Mouse (Mus musculus) neural tube, embryonic 12.5 days (tissue): Measurements from ENCODE around the gene Rnf4. TPM values are rescaled to one million over a fixed set of nuclear protein-coding genes. Genes with fewer than 3 reads are reported as not detected.

Source experiments
- ATAC-seq: fragments of 200-750 bp; cut with Nextera tagmentation; 2 replicates; pipeline ENCODE4 v1.8.0; 2017; ENCODE audit warnings: low read depth, mild to moderate bottlenecking, moderate TSS enrichment, moderate library complexity; ENCODE audit not compliant: low FRiP score
- H3K27ac ChIP-seq: fragments of 300-500 bp; sonication (generic); 2 replicates; pipeline ENCODE4 v1.5.1; 2016
- H3K27me3 ChIP-seq: fragments of 300-500 bp; sonication (generic); replicated peaks from 2 replicates; pipeline ENCODE4 v1.6.1; 2016; ENCODE audit warnings: mild to moderate bottlenecking
- H3K36me3 ChIP-seq: fragments of 300-500 bp; sonication (generic); 2 replicates; pipeline ENCODE4 v1.6.1; 2016; ENCODE audit warnings: mild to moderate bottlenecking
- H3K4me1 ChIP-seq: fragments of 300-500 bp; sonication (generic); 2 replicates; pipeline ENCODE4 v1.6.1; 2016
- H3K4me2 ChIP-seq: fragments of 300-500 bp; sonication (generic); replicated peaks from 2 replicates; pipeline ENCODE4 v1.6.1; 2016; ENCODE audit warnings: mild to moderate bottlenecking
- H3K4me3 ChIP-seq: fragments of 300-500 bp; sonication (generic); 2 replicates; pipeline ENCODE4 v1.5.1; 2016
- H3K9ac ChIP-seq: fragments of 300-500 bp; sonication (generic); 2 replicates; pipeline ENCODE4 v1.6.1; 2016; ENCODE audit warnings: mild to moderate bottlenecking
- H3K9me3 ChIP-seq: fragments of 300-500 bp; sonication (generic); 2 replicates; pipeline ENCODE4 v1.6.1; 2016; ENCODE audit warnings: mild to moderate bottlenecking
- WGBS: fragments of 180-500 bp; shearing (Covaris S2); methylation state at CpG from one replicate; pipeline ENCODE4 v1.1.7; 2016; 5-methylcytosine and 5-hydroxymethylcytosine counted together
- polyA plus RNA-seq: library from polyadenylated mRNA; unstranded; fragments of >200 nt; fragmentation: Nextera tagmentation; extraction: Ambion mirVana; gene quantifications from 2 replicates; pipeline ENCODE4 v1.2.1, GENCODE M21; 2016

Gene Rnf4
- polyA plus RNA-seq, 1 experiment from 2014 or later = 159 TPM

- Histone ChIP-seq H3K27ac (no peak overlapping the region), H3K36me3 (no peaks in the 10 kb centered on the region), H3K9ac (no peak overlapping the region), H3K9me3 (no peaks in the 10 kb centered on the region), H3K27me3 (no peaks in the 10 kb centered on the region), H3K4me3 (no peak overlapping the region), H3K4me2 (no peak overlapping the region), H3K4me1 (no peaks in the 10 kb centered on the region)
- ATAC-seq = no peak
- 94% methylated on average over 8 of the region's 8 CpGs for WGBS
Measured at GRCm38 (mm10) chr5:34393251-34393650, 57.2 kb downstream of the Rnf4 start.

- Histone ChIP-seq H3K4me1 (no peaks in the 10 kb centered on the region), H3K4me3 (no peak overlapping the region), H3K9me3 (no peaks in the 10 kb centered on the region), H3K9ac (no peak overlapping the region), H3K4me2 (no peak overlapping the region), H3K27me3 (no peaks in the 10 kb centered on the region), H3K27ac (no peak overlapping the region), H3K36me3 (no peaks in the 10 kb centered on the region)
- no peak for ATAC-seq
- 100% methylated on average over 1 of the region's 1 CpGs for WGBS
Measured at GRCm38 (mm10) chr5:34395347-34395746, 59.3 kb downstream of the Rnf4 start.

- Histone ChIP-seq H3K4me1 (no peaks in the 10 kb centered on the region), H3K36me3 (no peaks in the 10 kb centered on the region), H3K27me3 (no peaks in the 10 kb centered on the region), H3K9me3 (no peaks in the 10 kb centered on the region), H3K4me3 (no peak overlapping the region), H3K4me2 (no peak overlapping the region), H3K27ac (no peak overlapping the region), H3K9ac (no peak overlapping the region)
- no peak for ATAC-seq
- WGBS = 93% methylated on average over 2 of the region's 2 CpGs
Measured at GRCm38 (mm10) chr5:34395850-34396540, 59.9 kb downstream of the Rnf4 start.

- Histone ChIP-seq H3K9ac (no peak overlapping the region), H3K4me3 (no peak overlapping the region), H3K27me3 (no peaks in the 10 kb centered on the region), H3K36me3 (no peaks in the 10 kb centered on the region), H3K27ac (no peak overlapping the region), H3K4me1 (no peaks in the 10 kb centered on the region), H3K9me3 (no peaks in the 10 kb centered on the region), H3K4me2 (no peak overlapping the region)
- WGBS = 96% methylated on average over 2 of the region's 2 CpGs
- no peak for ATAC-seq
Measured at GRCm38 (mm10) chr5:34397866-34398265, 61.8 kb downstream of the Rnf4 start.

GRCm38 (mm10) chr5:34398326-34398725, 62.2 kb downstream of the Rnf4 start:
- 76% methylated on average over 1 of the region's 1 CpGs for WGBS
- no peaks in the 10 kb centered on the region for H3K4me1 ChIP-seq
- H3K27me3 ChIP-seq = no peaks in the 10 kb centered on the region
- no peak overlapping the region; the same call in 1 of the 2 replicates for H3K27ac ChIP-seq
- no peaks in the 10 kb centered on the region for H3K9me3 ChIP-seq
- H3K9ac ChIP-seq = no peak overlapping the region
- H3K4me2 ChIP-seq = no peak overlapping the region
- no peak overlapping the region for H3K4me3 ChIP-seq
- ATAC-seq = no peak
- H3K36me3 ChIP-seq = no peaks in the 10 kb centered on the region

Other genes with a start within 250 kb of the Rnf4 start
- gene Poln, start 166.8 kb upstream of the Rnf4 start, polyA plus RNA-seq = 0.31 and 0.61 TPM in 2 replicates
- gene Haus3, start 166.8 kb upstream of the Rnf4 start, polyA plus RNA-seq = 28.7 and 31.6 TPM in 2 replicates
- 29.2 and 35.6 TPM in 2 replicates for gene Mxd4, start 148.6 kb upstream of the Rnf4 start, polyA plus RNA-seq
- 4.5 and 5.2 TPM in 2 replicates for gene Zfyve28, start 47.8 kb upstream of the Rnf4 start, polyA plus RNA-seq
- gene Cfap99, start 47.7 kb upstream of the Rnf4 start, polyA plus RNA-seq = not detected in 2 replicates
- 14.1 and 17.0 TPM in 2 replicates for gene Fam193a, start 33.6 kb downstream of the Rnf4 start, polyA plus RNA-seq
- gene Tnip2, start 177.7 kb downstream of the Rnf4 start, polyA plus RNA-seq = 8.5 and 9.3 TPM in 2 replicates
- 15.8 and 17.9 TPM in 2 replicates for gene Sh3bp2, start 189.5 kb downstream of the Rnf4 start, polyA plus RNA-seq
- 200 and 218 TPM in 2 replicates for gene Add1, start 237.4 kb downstream of the Rnf4 start, polyA plus RNA-seq